Mouse (Mus musculus) erythroblast, embryonic 14.5 days (primary cell): ENCODE results near the gene Nhlrc1. TPM values are rescaled to one million over a fixed set of nuclear protein-coding genes. Genes with fewer than 3 reads are reported as not detected.

Experiments used
- H3K27me3 ChIP-seq: 2 replicates; pipeline ENCODE4 v1.6.1; 2012; ENCODE audit warnings: inconsistent platforms; ENCODE audit not compliant: control insufficient read depth
- H3K36me3 ChIP-seq: 2 replicates; pipeline ENCODE4 v1.6.1; 2012; ENCODE audit warnings: mild to moderate bottlenecking, inconsistent platforms; ENCODE audit not compliant: control insufficient read depth
- H3K4me1 ChIP-seq: 2 replicates; pipeline ENCODE4 v1.6.1; 2012; ENCODE audit warnings: inconsistent platforms; ENCODE audit not compliant: control insufficient read depth
- H3K4me3 ChIP-seq: replicated peaks from 2 replicates; pipeline ENCODE3; 2012; ENCODE audit warnings: moderate library complexity, mild to moderate bottlenecking, inconsistent platforms
- H3K9me3 ChIP-seq: 2 replicates; pipeline ENCODE4 v1.6.1; 2012; ENCODE audit warnings: low read length, inconsistent platforms, mixed read lengths; ENCODE audit not compliant: control insufficient read depth
- GATA1 ChIP-seq: IDR thresholded peaks from 2 replicates; pipeline ENCODE4 v1.6.1; 2012; ENCODE audit warnings: low read length, inconsistent platforms, mixed read lengths
- TAL1 ChIP-seq: IDR thresholded peaks from 3 replicates; pipeline ENCODE4 v1.6.1; 2012; ENCODE audit warnings: low read length, inconsistent platforms, mixed read lengths
- polyA plus RNA-seq: library from polyadenylated mRNA; stranded (reverse); fragments of >175 nt; gene quantifications from 2 replicates; pipeline ENCODE4 v1.2.3, GENCODE M21; 2012

The Nhlrc1 gene
- polyA plus RNA-seq, 1 experiment: not detected

GRCm38 (mm10) chr13:46968626-46969025 lies 46.0 kb downstream of the Nhlrc1 start:
- Histone ChIP-seq H3K9me3 (no peaks in the 10 kb centered on the region), H3K4me3 (no peak overlapping the region), H3K27me3 (no peaks in the 10 kb centered on the region), H3K36me3 (no peaks in the 10 kb centered on the region), H3K4me1 (no peaks in the 10 kb centered on the region)
- no peak for TF ChIP-seq TAL1
- TF ChIP-seq GATA1: no peak

DNA sequence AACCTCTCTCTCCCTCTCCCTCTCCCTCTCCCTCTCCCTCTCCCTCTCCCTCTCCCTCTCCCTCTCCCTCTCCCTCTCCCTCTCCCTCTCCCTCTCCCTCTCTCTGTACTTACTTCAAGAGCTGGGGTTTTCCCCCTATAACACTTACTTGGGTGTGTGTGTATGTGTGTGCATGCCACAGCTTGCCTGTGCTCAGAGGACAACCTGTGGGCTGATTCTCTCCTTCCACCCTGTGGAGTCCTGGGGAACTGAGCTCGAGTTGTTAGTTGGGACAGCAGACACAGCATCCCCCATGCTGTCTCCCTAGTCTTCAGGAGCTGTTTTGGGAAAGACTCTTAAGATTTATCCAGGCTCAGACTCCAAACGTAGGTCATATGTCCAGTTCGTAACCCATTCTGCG lies 47.3 kb downstream of the Nhlrc1 start:
- H3K9me3 ChIP-seq: no peaks in the 10 kb centered on the region
- TF ChIP-seq TAL1 (no peak), GATA1 (no peak)
- H3K27me3 ChIP-seq: no peaks in the 10 kb centered on the region
- H3K36me3 ChIP-seq: no peaks in the 10 kb centered on the region
- H3K4me3 ChIP-seq: no peak overlapping the region
- H3K4me1 ChIP-seq: no peaks in the 10 kb centered on the region

Other genes with a start within 250 kb of the Nhlrc1 start
- 0.01 TPM in 2 replicates for gene Kif13a, start 85.0 kb downstream of the Nhlrc1 start, polyA plus RNA-seq
- 0.04 and 0.06 TPM in 2 replicates for gene Kdm1b, start 28.6 kb upstream of the Nhlrc1 start, polyA plus RNA-seq
- gene Tpmt, start 29.9 kb upstream of the Nhlrc1 start, polyA plus RNA-seq: 0.01 TPM in 1 of 2 replicates, not detected in the other
- 325 and 343 TPM in 2 replicates for gene Dek, start 91.4 kb upstream of the Nhlrc1 start, polyA plus RNA-seq
- gene Rnf144b, start 107.8 kb upstream of the Nhlrc1 start, polyA plus RNA-seq: 0.05 TPM in 1 of 2 replicates, not detected in the other